Comparison of ENCODE assay signal across 8 mouse cellular contexts in the genomic region with DNA sequence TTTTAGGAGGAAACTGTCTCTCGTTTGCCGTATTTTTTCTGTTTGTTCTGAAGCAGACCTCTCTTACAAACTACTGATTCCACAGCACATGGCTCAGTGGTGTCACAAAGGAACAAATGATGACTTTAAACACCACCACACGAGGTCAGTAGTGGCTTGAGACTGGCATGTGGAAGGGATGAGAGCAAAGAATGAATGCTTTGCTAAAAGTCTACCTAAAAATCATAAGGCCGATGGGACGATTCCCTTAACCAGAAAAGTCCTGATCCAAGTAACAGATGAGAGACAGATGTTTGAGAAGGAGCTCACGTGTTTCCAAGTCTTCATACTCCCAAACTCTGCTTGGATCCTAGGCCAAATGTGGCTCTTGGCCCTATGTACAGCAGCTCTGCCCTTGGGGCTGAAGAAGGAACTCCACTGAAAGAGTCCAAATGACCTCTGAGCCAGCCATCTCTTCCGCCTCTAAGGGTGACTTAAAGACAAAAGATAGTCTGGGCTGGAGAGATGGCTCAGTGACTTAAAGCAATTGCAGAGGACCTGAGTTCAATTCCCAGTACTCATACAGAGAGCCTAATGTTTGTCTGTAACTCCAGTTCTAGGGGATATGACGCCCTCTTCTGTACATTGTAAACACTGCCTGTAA. TPM values are rescaled to one million over a fixed set of nuclear protein-coding genes. Genes with fewer than 3 reads are reported as not detected.
DNase-seq lines count a peak whose midpoint lies in the region; ATAC-seq and TF ChIP-seq lines count a peak whose summit lies in the region.

No protein-coding gene starts in this region.

- H3K27ac ChIP-seq in heart, embryonic 11.5 days (ENCODE audit: low read depth, low read length) = peak overlapping the region; percentile 22; the same call in 1 of the 2 replicates
- H3K27ac ChIP-seq in ES-E14 (ENCODE audit: insufficient read depth, low read depth, low read length, poor library complexity, severe bottlenecking) = peak overlapping the region; percentile 59; the same call in 1 of the 2 replicates
- no peak overlapping the region; the same call in 1 of the 2 replicates for H3K27ac ChIP-seq in forebrain, embryonic 14.5 days (ENCODE audit: low read depth, low read length)
- H3K27ac ChIP-seq in liver, embryonic 14.5 days = 0 out of 2 replicates have a peak overlapping the region, but pooled peaks have one; percentile 12

- peaks cover 25% of the 10 kb centered on the region for H3K36me3 ChIP-seq in heart, embryonic 11.5 days (ENCODE audit: control insufficient read depth, insufficient read depth, low read length)
- H3K36me3 ChIP-seq in ES-E14 (ENCODE audit: control insufficient read depth, insufficient read depth, low read length, poor library complexity, severe bottlenecking) = peaks cover 41% of the 10 kb centered on the region
- H3K36me3 ChIP-seq in forebrain, embryonic 14.5 days (ENCODE audit: control insufficient read depth, insufficient read depth, low read length) = peaks cover 36% of the 10 kb centered on the region
- H3K36me3 ChIP-seq in liver, embryonic 14.5 days (replicated peaks; ENCODE audit: control insufficient read depth, insufficient read depth, low read depth) = peaks cover 29% of the 10 kb centered on the region

- peak overlapping the region; percentile 87 for H3K4me2 ChIP-seq in heart, embryonic 11.5 days
- peak overlapping the region; percentile 82; the same call in 1 of the 2 replicates for H3K4me2 ChIP-seq in forebrain, embryonic 14.5 days (ENCODE audit: low read length)
- peak overlapping the region; percentile 75 for H3K4me2 ChIP-seq in liver, embryonic 14.5 days (ENCODE audit: low read depth)

- TF ChIP-seq EP300 in liver, embryonic 14.5 days (IDR thresholded peaks at IDR 0.05; ENCODE audit: low read depth) = no peak

- WGBS in heart, embryonic 11.5 days (ENCODE audit: insufficient replicate concordance) = 39% methylated on average over 8 of the region's 8 CpGs
- 43% methylated on average over 8 of the region's 8 CpGs for WGBS in forebrain, embryonic 14.5 days
- 31% methylated on average over 8 of the region's 8 CpGs for whole genome bisulfite sequencing in liver, embryonic 14.5 days (ENCODE audit: insufficient replicate concordance)

- TF ChIP-seq CTCF in liver, embryonic 14.5 days (IDR thresholded peaks at IDR 0.05; ENCODE audit: low read depth) = no peak

- 0 out of 2 replicates have a peak overlapping the region, but pooled peaks have one; percentile 18 for H3K9ac ChIP-seq in heart, embryonic 11.5 days (ENCODE audit: low read depth, low read length)
- peak overlapping the region; percentile 69; the same call in 1 of the 2 replicates for H3K9ac ChIP-seq in ES-E14 (ENCODE audit: insufficient read depth, low read depth, low read length, poor library complexity, severe bottlenecking)
- no peak overlapping the region for H3K9ac ChIP-seq in forebrain, embryonic 14.5 days (ENCODE audit: low read length)
- H3K9ac ChIP-seq in liver, embryonic 14.5 days (replicated peaks) = 0 out of 2 replicates have a peak overlapping the region, but pooled peaks have one; percentile 16

- no peak for DNase-seq in heart, postnatal 4 days
- no peak for DNase-seq in ES-E14 (ENCODE audit: low read depth, low spot score)
- no peak for DNase-seq in forebrain, embryonic 14.5 days (ENCODE audit: low spot score)
- DNase-seq in liver, embryonic 14.5 days (ENCODE audit: low read depth in 3 of 3, low spot score in 3 of 3) = no peak
- DNase-seq in embryo, embryonic 10 days (ENCODE audit: low spot score) = no peak
- DNase-seq in left cerebral cortex, postnatal 10 days (ENCODE audit: extremely low spot score in 1 of 2, low spot score in 2 of 2) = no peak
- DNase-seq in cerebellum, postnatal 25 days = no peak

- intact Hi-C loops in left cerebral cortex, postnatal 10 days (cut with DNase I) = no loop called here

- H3K4me3 ChIP-seq in heart, embryonic 11.5 days (ENCODE audit: low read depth, low read length) = peak overlapping the region; percentile 70
- peak overlapping the region; percentile 19 to 85; a peak in 3 of 4 replicates for H3K4me3 ChIP-seq in ES-E14 (ENCODE audit: insufficient read depth in 1 of 2, low read depth in 1 of 2, low read length in 2 of 2, poor library complexity in 1 of 2, severe bottlenecking in 1 of 2)
- H3K4me3 ChIP-seq in forebrain, embryonic 14.5 days (ENCODE audit: low read depth, low read length) = peak overlapping the region; percentile 83
- peak overlapping the region in 1 of 2 experiments; percentile 80; a peak in 2 of 4 replicates for H3K4me3 ChIP-seq in liver, embryonic 14.5 days (ENCODE audit: insufficient read depth in 1 of 2, low read depth in 2 of 2, low read length in 2 of 2)

- in situ Hi-C loops in ES-E14 (cut with MboI; ENCODE audit: low sequenced_read_pairs in 2 of 2, unreplicated experiment in 2 of 2) = no loop called here

- no peak for ATAC-seq in heart, embryonic 11.5 days (replicated peaks; ENCODE audit: insufficient number of reproducible peaks, low FRiP score, low TSS enrichment)
- peak; percentile 61 for ATAC-seq in forebrain, embryonic 14.5 days
- ATAC-seq in liver, embryonic 14.5 days (ENCODE audit: insufficient read depth) = peak; percentile 56; the same call in 1 of the 2 replicates

- H3K9me3 ChIP-seq in heart, embryonic 11.5 days (replicated peaks; ENCODE audit: control insufficient read depth, low read length) = no peaks in the 10 kb centered on the region
- H3K9me3 ChIP-seq in ES-E14 (ENCODE audit: control insufficient read depth, insufficient read depth, low read depth, low read length) = no peaks in the 10 kb centered on the region
- no peaks in the 10 kb centered on the region for H3K9me3 ChIP-seq in forebrain, embryonic 14.5 days (replicated peaks; ENCODE audit: control insufficient read depth, low read length)
- H3K9me3 ChIP-seq in liver, embryonic 14.5 days (ENCODE audit: control insufficient read depth, low read length) = no peaks in the 10 kb centered on the region

- no peaks in the 10 kb centered on the region for H3K27me3 ChIP-seq in heart, embryonic 11.5 days (ENCODE audit: control insufficient read depth, insufficient read depth, low read length)
- no peaks in the 10 kb centered on the region for H3K27me3 ChIP-seq in forebrain, embryonic 14.5 days (replicated peaks; ENCODE audit: control insufficient read depth, insufficient read depth, low read length)
- no peaks in the 10 kb centered on the region for H3K27me3 ChIP-seq in liver, embryonic 14.5 days (ENCODE audit: control insufficient read depth, insufficient read depth, low read length)

- peaks cover 15% of the 10 kb centered on the region for H3K4me1 ChIP-seq in heart, embryonic 11.5 days (ENCODE audit: control insufficient read depth, insufficient read depth, low read length)
- peaks cover 2 to 10% of the 10 kb centered on the region in 2 experiments; a peak in 2 of 4 replicates for H3K4me1 ChIP-seq in ES-E14 (ENCODE audit: control insufficient read depth in 2 of 2, insufficient read depth in 2 of 2, low read length in 2 of 2, poor library complexity in 1 of 2)
- no peaks in the 10 kb centered on the region for H3K4me1 ChIP-seq in forebrain, embryonic 14.5 days (ENCODE audit: control insufficient read depth, insufficient read depth, low read length)
- H3K4me1 ChIP-seq in liver, embryonic 14.5 days (replicated peaks; ENCODE audit: control insufficient read depth in 2 of 2, insufficient read depth in 2 of 2, low read length in 1 of 2) = peaks cover 3 to 20% of the 10 kb centered on the region in 2 experiments

TF ChIP-seq in ES-E14, 5 proteins besides CTCF, POLR2A, EP300 and RAD21:
- 0 out of 2 replicates have a peak, but pooled peaks have one; percentile 29 for TF ChIP-seq ZC3H11A (IDR thresholded peaks at IDR 0.05; ENCODE audit: borderline replicate concordance, low read depth, low read length)
- no peak for TF ChIP-seq MAFK (IDR thresholded peaks at IDR 0.05; ENCODE audit: insufficient read depth, low read depth, low read length)

RNA-seq across cellular contexts. Expression of gene Snhg11, which starts 13.6 kb away (rescaled TPM):
- polyA plus RNA-seq in heart, embryonic 11.5 days (2014; fragmentation: Nextera tagmentation; extraction: Ambion mirVana) = 1.3 and 1.6 TPM in 2 replicates
- total RNA-seq in heart, postnatal 4 days (2021) = under 1 TPM; 0.05 to 0.52 TPM
- total RNA-seq in ES-E14 (2012; rRNA removed) = 15.9 and 25.2 TPM in 2 replicates
- 30.3 and 55.7 TPM in 2 replicates for polyA plus RNA-seq in forebrain, embryonic 14.5 days (2014; fragmentation: Nextera tagmentation; extraction: Ambion mirVana)
- polyA plus RNA-seq in liver, embryonic 14.5 days (2012; rRNA removed) = 2.0 and 2.4 TPM in 2 replicates
- polyA plus RNA-seq in liver, embryonic 14.5 days (2014; fragmentation: Nextera tagmentation; extraction: Ambion mirVana) = 0.42 and 0.63 TPM in 2 replicates
- 100 to 1,000 TPM; 560 to 613 TPM for total RNA-seq in left cerebral cortex, postnatal 10 days (2021)

RNA-seq across cellular contexts. Expression of gene Ralgapb, which starts 47.8 kb away (rescaled TPM):
- 13.2 and 16.5 TPM in 2 replicates for polyA plus RNA-seq in heart, embryonic 11.5 days (2014; fragmentation: Nextera tagmentation; extraction: Ambion mirVana)
- 10 to 100 TPM; 29.2 to 32.9 TPM for total RNA-seq in heart, postnatal 4 days (2021)
- total RNA-seq in ES-E14 (2012; rRNA removed) = 20.3 and 23.0 TPM in 2 replicates
- 22.8 and 25.7 TPM in 2 replicates for polyA plus RNA-seq in forebrain, embryonic 14.5 days (2014; fragmentation: Nextera tagmentation; extraction: Ambion mirVana)
- 3.4 and 4.7 TPM in 2 replicates for polyA plus RNA-seq in liver, embryonic 14.5 days (2012; rRNA removed)
- polyA plus RNA-seq in liver, embryonic 14.5 days (2014; fragmentation: Nextera tagmentation; extraction: Ambion mirVana) = 5.5 and 5.6 TPM in 2 replicates
- total RNA-seq in left cerebral cortex, postnatal 10 days (2021) = 10 to 100 TPM; 77.3 to 84.0 TPM

RNA-seq across cellular contexts. Expression of gene Lbp, which starts 55.5 kb away (rescaled TPM):
- polyA plus RNA-seq in heart, embryonic 11.5 days (2014; fragmentation: Nextera tagmentation; extraction: Ambion mirVana) = 9.2 and 10.1 TPM in 2 replicates
- 1 to 10 TPM; 6.3 to 6.6 TPM for total RNA-seq in heart, postnatal 4 days (2021)
- total RNA-seq in ES-E14 (2012; rRNA removed) = 0.18 and 0.32 TPM in 2 replicates
- 2.6 and 3.0 TPM in 2 replicates for polyA plus RNA-seq in forebrain, embryonic 14.5 days (2014; fragmentation: Nextera tagmentation; extraction: Ambion mirVana)
- polyA plus RNA-seq in liver, embryonic 14.5 days (2012; rRNA removed) = 22.9 and 26.4 TPM in 2 replicates
- 31.6 and 33.5 TPM in 2 replicates for polyA plus RNA-seq in liver, embryonic 14.5 days (2014; fragmentation: Nextera tagmentation; extraction: Ambion mirVana)
- 1 to 10 TPM; 2.1 to 5.7 TPM for total RNA-seq in left cerebral cortex, postnatal 10 days (2021)

Comparison
In these comparisons a context has a peak if more than half of its experiments do, and no peak if none do; other contexts are left out.
1. RNA of gene Snhg11, which starts 13.6 kb away (total RNA-seq): 560 to 613 TPM in left cerebral cortex, postnatal 10 days; 15.9 to 25.2 TPM in ES-E14 and 0.05 to 0.52 TPM in heart, postnatal 4 days; every median in the first group is over 10 times any median in the second.
2. Peak in every context shown above with its lines, with median percentiles within 50 percentile points of each other: H3K4me2 ChIP-seq.